Mouse (Mus musculus): ENCODE measurements around the gene Specc1. TPM values are rescaled to one million over a fixed set of nuclear protein-coding genes. Genes with fewer than 3 reads are reported as not detected.

Specc1 gene
- total RNA-seq, 1 experiment: 19.9 TPM

DNA sequence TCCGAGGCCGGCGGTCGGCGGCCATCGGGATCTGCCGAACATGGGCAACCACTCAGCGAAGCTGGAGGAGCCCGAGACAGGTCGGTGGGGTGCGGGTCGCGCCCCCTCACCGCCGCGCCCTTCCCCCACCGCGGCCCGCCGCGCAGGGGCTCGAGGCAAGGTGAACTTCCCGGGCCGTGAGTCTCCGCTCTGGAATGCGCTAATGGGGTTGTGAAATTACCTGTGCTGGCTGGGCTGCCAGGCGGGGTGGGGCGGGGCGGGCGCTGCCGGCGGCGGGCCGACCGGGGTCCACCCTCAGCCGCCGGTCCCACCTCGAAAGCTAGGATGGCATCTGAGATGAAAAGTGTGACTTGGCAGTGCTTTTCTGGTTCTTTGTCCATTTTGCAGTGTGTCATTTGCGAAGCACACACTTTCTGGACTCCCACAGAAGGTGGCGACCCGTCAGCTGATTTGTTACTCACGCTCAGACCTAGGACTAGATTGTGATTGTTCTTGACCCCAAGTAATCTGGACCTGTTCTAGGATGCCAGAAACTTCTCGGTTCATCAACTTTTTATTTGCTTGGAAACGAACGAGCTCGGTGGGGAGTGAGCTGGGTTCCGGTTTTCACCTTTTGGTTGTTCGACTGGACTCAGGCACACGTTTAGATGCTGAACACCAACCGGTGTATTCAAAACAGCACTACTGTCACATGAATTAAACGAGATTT lies 120.7 kb downstream of the Specc1 start:
- Histone ChIP-seq H3K27ac (ENCODE audit: insufficient read depth, low read depth, low read length, poor library complexity, severe bottlenecking) (peak overlapping the region; percentile 66; the same call in 1 of the 2 replicates), H3K4me3 (ENCODE audit: insufficient read depth in 1 of 2, low read depth in 1 of 2, low read length in 2 of 2, poor library complexity in 1 of 2, severe bottlenecking in 1 of 2) (peak overlapping the region; percentile 80 to 91), H3K4me1 (ENCODE audit: control insufficient read depth in 2 of 2, insufficient read depth in 2 of 2, low read length in 2 of 2, poor library complexity in 1 of 2) (peaks cover 1 to 5% of the 10 kb centered on the region in 2 experiments; a peak in 3 of 4 replicates), H3K9me3 (ENCODE audit: control insufficient read depth, insufficient read depth, low read depth, low read length) (no peaks in the 10 kb centered on the region), H3K9ac (ENCODE audit: insufficient read depth, low read depth, low read length, poor library complexity, severe bottlenecking) (peak overlapping the region; percentile 93), H3K36me3 (ENCODE audit: control insufficient read depth, insufficient read depth, low read length, poor library complexity, severe bottlenecking) (no peaks in the 10 kb centered on the region)
- in situ Hi-C loops (cut with MboI; ENCODE audit: low sequenced_read_pairs in 2 of 2, unreplicated experiment in 2 of 2): no loop called here
- peak; percentile 13 for DNase-seq (ENCODE audit: low read depth, low spot score)
- TF ChIP-seq ZC3H11A (IDR thresholded peaks at IDR 0.05; ENCODE audit: borderline replicate concordance, low read depth, low read length): no peak
- TF ChIP-seq HCFC1 (IDR thresholded peaks at IDR 0.05; ENCODE audit: borderline replicate concordance, insufficient read depth, low read length): 0 out of 2 replicates have a peak, but pooled peaks have one; percentile 9
- no peak for TF ChIP-seq ZNF384 (IDR thresholded peaks at IDR 0.05; ENCODE audit: low read depth, low read length)

DNA sequence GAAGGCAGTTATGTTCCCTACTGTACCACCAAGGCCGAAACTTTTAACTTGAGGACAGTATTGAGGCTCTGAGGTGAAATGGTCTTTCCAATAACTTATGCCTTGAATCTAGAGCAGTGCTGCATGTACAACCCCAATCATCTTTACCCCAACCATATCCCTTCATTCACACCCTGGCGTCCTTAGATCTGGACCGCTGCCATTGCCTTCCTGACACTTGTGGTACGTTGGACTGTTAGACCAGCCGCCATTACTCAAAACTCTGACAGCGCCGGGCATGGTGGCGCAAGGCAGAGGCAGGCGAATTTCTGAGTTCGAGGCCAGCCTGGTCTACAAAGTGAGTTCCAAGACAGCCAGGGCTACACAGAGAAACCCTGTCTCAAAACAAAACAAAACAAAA lies 121.8 kb downstream of the Specc1 start:
- no peak for DNase-seq (ENCODE audit: low read depth, low spot score)
- Histone ChIP-seq H3K36me3 (ENCODE audit: control insufficient read depth, insufficient read depth, low read length, poor library complexity, severe bottlenecking) (no peaks in the 10 kb centered on the region), H3K9ac (ENCODE audit: insufficient read depth, low read depth, low read length, poor library complexity, severe bottlenecking) (no peak overlapping the region), H3K4me1 (ENCODE audit: control insufficient read depth in 2 of 2, insufficient read depth in 2 of 2, low read length in 2 of 2, poor library complexity in 1 of 2) (peaks cover 1 to 5% of the 10 kb centered on the region in 2 experiments; a peak in 3 of 4 replicates), H3K9me3 (ENCODE audit: control insufficient read depth, insufficient read depth, low read depth, low read length) (no peaks in the 10 kb centered on the region), H3K4me3 (ENCODE audit: insufficient read depth in 1 of 2, low read depth in 1 of 2, low read length in 2 of 2, poor library complexity in 1 of 2, severe bottlenecking in 1 of 2) (no peak overlapping the region), H3K27ac (ENCODE audit: insufficient read depth, low read depth, low read length, poor library complexity, severe bottlenecking) (no peak overlapping the region)
- TF ChIP-seq MAFK (IDR thresholded peaks at IDR 0.05; ENCODE audit: insufficient read depth, low read depth, low read length): no peak
- TF ChIP-seq ZC3H11A (IDR thresholded peaks at IDR 0.05; ENCODE audit: borderline replicate concordance, low read depth, low read length): no peak
- no peak for TF ChIP-seq CHD2 (IDR thresholded peaks at IDR 0.05; ENCODE audit: low read depth, low read length)
- no peak for TF ChIP-seq ZNF384 (IDR thresholded peaks at IDR 0.05; ENCODE audit: low read depth, low read length)
- no peak for TF ChIP-seq HCFC1 (IDR thresholded peaks at IDR 0.05; ENCODE audit: borderline replicate concordance, insufficient read depth, low read length)
- in situ Hi-C loops (cut with MboI; ENCODE audit: low sequenced_read_pairs in 2 of 2, unreplicated experiment in 2 of 2): no loop called here

DNA sequence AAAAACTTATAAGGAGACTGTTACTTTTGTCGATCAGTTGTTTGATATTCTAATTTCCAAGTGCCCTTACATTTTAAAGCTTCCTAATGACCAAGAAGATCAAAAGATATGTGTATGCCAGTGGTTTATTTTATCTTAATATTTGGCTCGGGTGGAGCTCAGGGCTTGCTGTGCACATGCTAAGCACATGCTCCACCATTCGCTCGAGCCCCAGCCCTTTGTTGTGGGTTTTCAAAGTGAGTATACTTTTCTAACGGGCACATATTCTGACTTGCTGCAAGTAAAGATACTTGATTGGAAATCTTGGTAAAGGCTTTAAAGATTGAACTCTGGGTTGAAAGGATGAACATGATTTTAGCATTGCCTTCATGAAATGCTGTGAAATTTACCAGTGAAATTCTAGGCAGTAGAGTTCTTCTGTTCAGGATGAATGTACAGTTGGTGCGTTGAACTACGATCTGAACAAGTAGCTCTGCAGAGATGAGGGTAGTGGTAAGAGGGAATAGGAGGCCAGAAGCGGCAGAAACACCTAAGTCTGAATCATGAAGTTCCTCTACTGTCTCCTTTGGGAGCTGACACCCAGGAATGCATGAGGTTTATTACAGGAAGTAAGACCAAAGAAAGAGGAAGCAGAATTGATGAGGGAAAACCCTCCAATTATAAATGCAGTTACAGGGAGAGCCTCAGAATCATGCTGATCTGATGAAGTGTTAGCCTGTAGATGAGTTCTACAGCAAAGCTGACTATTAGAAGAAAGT lies 122.7 kb downstream of the Specc1 start:
- no peak for DNase-seq (ENCODE audit: low read depth, low spot score)
- Histone ChIP-seq H3K4me1 (ENCODE audit: control insufficient read depth in 2 of 2, insufficient read depth in 2 of 2, low read length in 2 of 2, poor library complexity in 1 of 2) (peaks cover 1 to 5% of the 10 kb centered on the region in 2 experiments; a peak in 3 of 4 replicates), H3K9me3 (ENCODE audit: control insufficient read depth, insufficient read depth, low read depth, low read length) (no peaks in the 10 kb centered on the region), H3K36me3 (ENCODE audit: control insufficient read depth, insufficient read depth, low read length, poor library complexity, severe bottlenecking) (no peaks in the 10 kb centered on the region), H3K9ac (ENCODE audit: insufficient read depth, low read depth, low read length, poor library complexity, severe bottlenecking) (no peak overlapping the region), H3K27ac (ENCODE audit: insufficient read depth, low read depth, low read length, poor library complexity, severe bottlenecking) (no peak overlapping the region), H3K4me3 (ENCODE audit: insufficient read depth in 1 of 2, low read depth in 1 of 2, low read length in 2 of 2, poor library complexity in 1 of 2, severe bottlenecking in 1 of 2) (no peak overlapping the region)
- in situ Hi-C loops (cut with MboI; ENCODE audit: low sequenced_read_pairs in 2 of 2, unreplicated experiment in 2 of 2): no loop called here
- no peak for TF ChIP-seq CHD2 (IDR thresholded peaks at IDR 0.05; ENCODE audit: low read depth, low read length)
- no peak for TF ChIP-seq ZC3H11A (IDR thresholded peaks at IDR 0.05; ENCODE audit: borderline replicate concordance, low read depth, low read length)
- no peak for TF ChIP-seq HCFC1 (IDR thresholded peaks at IDR 0.05; ENCODE audit: borderline replicate concordance, insufficient read depth, low read length)
- no peak for TF ChIP-seq ZNF384 (IDR thresholded peaks at IDR 0.05; ENCODE audit: low read depth, low read length)
- TF ChIP-seq MAFK (IDR thresholded peaks at IDR 0.05; ENCODE audit: insufficient read depth, low read depth, low read length): no peak

DNA sequence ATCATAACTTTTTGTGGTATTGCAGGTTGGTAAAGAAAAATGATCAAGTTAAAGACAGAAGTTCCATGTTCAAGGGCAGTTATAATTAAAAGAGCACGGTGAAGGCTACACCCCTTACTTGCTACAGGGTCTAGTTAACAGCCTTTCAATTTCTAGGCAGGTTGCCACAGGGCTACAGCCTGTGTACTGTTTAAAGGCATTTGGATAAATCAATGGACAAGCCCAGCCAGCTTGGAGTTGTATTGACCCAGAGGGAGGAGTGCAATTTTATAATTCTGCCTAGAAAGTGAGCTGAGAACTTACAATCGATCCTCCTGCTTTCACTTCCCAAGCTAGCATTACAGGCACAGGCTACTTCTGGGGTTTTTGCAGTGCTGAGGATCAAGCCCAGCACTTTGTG lies 123.9 kb downstream of the Specc1 start:
- TF ChIP-seq CHD2 (IDR thresholded peaks at IDR 0.05; ENCODE audit: low read depth, low read length) (no peak), ZC3H11A (IDR thresholded peaks at IDR 0.05; ENCODE audit: borderline replicate concordance, low read depth, low read length) (no peak), HCFC1 (IDR thresholded peaks at IDR 0.05; ENCODE audit: borderline replicate concordance, insufficient read depth, low read length) (no peak), ZNF384 (IDR thresholded peaks at IDR 0.05; ENCODE audit: low read depth, low read length) (no peak)
- in situ Hi-C loops (cut with MboI; ENCODE audit: low sequenced_read_pairs in 2 of 2, unreplicated experiment in 2 of 2): no loop called here
- H3K9me3 ChIP-seq (ENCODE audit: control insufficient read depth, insufficient read depth, low read depth, low read length): no peaks in the 10 kb centered on the region
- no peak overlapping the region for H3K27ac ChIP-seq (ENCODE audit: insufficient read depth, low read depth, low read length, poor library complexity, severe bottlenecking)
- DNase-seq (ENCODE audit: low read depth, low spot score): no peak
- H3K4me3 ChIP-seq (ENCODE audit: insufficient read depth in 1 of 2, low read depth in 1 of 2, low read length in 2 of 2, poor library complexity in 1 of 2, severe bottlenecking in 1 of 2): no peak overlapping the region
- peaks cover 1 to 4% of the 10 kb centered on the region in 2 experiments; a peak in 3 of 4 replicates for H3K4me1 ChIP-seq (ENCODE audit: control insufficient read depth in 2 of 2, insufficient read depth in 2 of 2, low read length in 2 of 2, poor library complexity in 1 of 2)
- H3K36me3 ChIP-seq (ENCODE audit: control insufficient read depth, insufficient read depth, low read length, poor library complexity, severe bottlenecking): no peaks in the 10 kb centered on the region
- H3K9ac ChIP-seq (ENCODE audit: insufficient read depth, low read depth, low read length, poor library complexity, severe bottlenecking): no peak overlapping the region
